Mouse (Mus musculus): Measurements from ENCODE around the gene Tspan14. TPM values are rescaled to one million over a fixed set of nuclear protein-coding genes. Genes with fewer than 3 reads are reported as not detected.

The Tspan14 gene
- 10 to 100 TPM; 11.5 to 12.1 TPM for total RNA-seq (2021)
- long read RNA-seq, experiment 1, transcript Tspan14-201 (9 exons, 2,475 nt): major isoform, 6 of 8 reads
- long read RNA-seq, experiment 1, partial matches to known transcripts: 1 of 8 reads
- long read RNA-seq, experiment 1, other reads (novel, unspliced or antisense): 1 of 8 reads
- long read RNA-seq, experiment 2, transcript Tspan14-201 (9 exons, 2,475 nt): major isoform, 6 of 8 reads
- long read RNA-seq, experiment 2, partial matches to known transcripts: 1 of 8 reads
- long read RNA-seq, experiment 2, other reads (novel, unspliced or antisense): 1 of 8 reads

GRCm38 (mm10) chr14:40966392-40966861, at the start of gene Tspan14:
Gene Tspan14 (minus strand): TSS chr14:40966807.
- intact Hi-C loops (cut with DNase I): no loop called here
- DNase-seq: peak in 1 of 2 experiments; percentile 43

GRCm38 (mm10) chr14:41014701-41015240, 48.2 kb upstream of the Tspan14 start:
- DNase-seq: no peak
- intact Hi-C loops (cut with DNase I): no loop called here

DNA sequence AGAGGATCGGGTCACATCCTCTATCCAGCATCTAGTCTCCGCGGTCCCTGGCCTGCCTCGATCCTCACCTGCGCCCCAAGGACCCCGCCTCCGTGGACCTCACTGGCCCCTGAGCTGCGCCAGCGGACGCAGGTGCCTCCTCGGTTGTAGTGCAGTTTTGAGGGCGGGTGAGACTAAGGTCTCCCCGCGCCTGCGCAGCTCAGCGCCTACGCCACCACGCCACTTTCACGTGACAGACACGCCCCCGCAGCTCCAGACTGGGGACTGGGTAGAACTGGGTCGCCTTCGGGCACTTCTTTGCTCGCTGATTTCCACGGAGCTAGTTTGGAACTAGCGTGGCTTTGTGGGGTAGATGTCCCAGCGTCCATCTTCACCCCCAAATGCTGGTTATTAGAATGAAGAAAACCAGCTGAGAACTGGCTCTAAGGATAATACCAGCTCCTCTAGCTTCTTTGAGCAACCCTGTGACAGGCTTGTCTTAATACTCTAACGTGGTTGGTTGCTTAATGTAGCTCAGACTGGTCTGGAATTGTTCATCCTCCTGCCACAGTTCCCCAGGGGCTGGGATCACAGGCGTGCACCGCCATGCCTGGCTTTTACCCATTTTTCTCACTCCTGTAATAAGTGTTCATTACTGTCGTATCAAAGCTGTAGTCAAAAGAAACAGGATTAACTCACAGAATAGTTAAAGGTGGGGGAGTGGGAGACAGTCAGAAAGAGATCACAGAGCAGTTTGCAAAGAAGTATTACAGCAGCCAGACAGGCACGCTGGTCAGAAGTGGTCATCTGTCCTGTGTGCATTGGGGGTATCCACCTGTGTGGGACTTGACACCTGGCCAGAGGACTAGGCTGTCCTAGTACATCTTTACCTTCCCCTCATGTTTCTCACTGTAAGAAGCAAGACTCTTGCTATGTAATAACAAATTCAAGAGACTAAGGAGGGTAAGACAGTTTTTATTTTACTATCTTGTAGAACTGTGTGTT, 47.3 kb upstream of the Tspan14 start, which contains the start of gene Fam213a:
Gene Fam213a (minus strand): TSS at position 159 of the 984 bp plus-strand sequence.
- DNase-seq: peak; percentile 72 to 75
- intact Hi-C loops (cut with DNase I): no loop called here

GRCm38 (mm10) chr14:41013143-41013542, 46.5 kb upstream of the Tspan14 start:
- intact Hi-C loops (cut with DNase I): no loop called here
- DNase-seq: no peak

- intact Hi-C loops (cut with DNase I): no loop called here
- DNase-seq: no peak
Observed at GRCm38 (mm10) chr14:41011916-41012315, 45.3 kb upstream of the Tspan14 start.

- intact Hi-C loops (cut with DNase I): no loop called here
- no peak for DNase-seq
Observed at GRCm38 (mm10) chr14:41008138-41008537, 41.5 kb upstream of the Tspan14 start.

DNA sequence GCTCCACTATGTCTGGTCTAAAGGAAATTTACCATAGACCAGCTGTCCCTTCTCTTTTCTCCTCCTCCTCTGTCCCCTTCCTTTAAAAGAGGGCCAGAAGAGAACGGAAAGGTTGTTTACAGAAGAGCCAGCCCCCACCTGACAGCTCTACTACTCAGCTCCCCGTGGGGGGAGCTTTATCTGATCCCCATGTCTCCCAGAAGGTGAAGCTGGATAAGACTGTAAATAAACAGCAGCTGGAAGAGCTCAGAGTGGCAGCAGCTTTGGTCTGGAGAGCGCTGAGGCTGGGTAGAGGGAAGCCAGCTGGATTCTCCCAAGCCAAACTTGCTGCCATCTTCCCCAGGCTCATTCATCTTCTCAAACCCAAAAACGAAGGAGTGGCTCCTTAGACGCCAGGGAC, 41.0 kb upstream of the Tspan14 start:
- DNase-seq: no peak
- intact Hi-C loops (cut with DNase I): no loop called here

DNA sequence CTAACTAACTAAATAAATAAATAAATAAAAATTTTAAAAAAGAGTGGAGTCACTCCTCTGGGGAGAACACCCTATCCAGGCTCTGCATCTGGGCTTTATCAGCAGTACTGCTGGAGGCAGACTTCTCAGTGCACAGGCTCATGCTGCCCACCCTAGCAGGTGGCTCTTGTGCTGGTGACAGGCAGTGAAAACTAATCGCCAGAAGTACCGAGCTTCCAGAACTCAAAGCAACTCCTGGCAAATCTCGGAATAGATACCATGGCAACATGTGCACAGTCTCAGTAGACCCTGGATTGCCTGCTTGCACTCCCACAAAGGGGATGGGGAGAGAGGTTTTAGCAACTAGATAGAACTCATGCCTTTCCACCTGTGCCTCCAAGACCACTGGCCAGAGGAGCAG, 40.3 kb upstream of the Tspan14 start:
- no peak for DNase-seq
- intact Hi-C loops (cut with DNase I): no loop called here

DNA sequence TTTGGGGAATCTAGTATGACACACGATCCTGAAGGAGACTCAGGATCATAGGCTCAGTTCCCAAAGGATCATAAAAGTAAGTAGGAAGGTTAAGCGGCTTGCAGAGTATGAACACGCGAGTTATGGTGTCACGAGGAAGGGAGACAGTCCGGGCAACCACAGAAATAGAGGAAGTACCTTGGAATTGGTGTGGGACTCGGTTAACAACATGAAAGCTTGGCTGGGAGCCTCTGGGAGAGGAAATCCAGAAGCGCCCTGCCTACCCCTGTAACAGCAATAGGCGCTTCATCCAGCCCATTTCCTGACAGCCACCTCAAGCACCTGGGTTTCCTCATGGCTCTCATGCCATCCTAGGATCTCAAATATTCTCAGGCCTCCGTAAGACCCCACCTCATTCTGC, 39.7 kb upstream of the Tspan14 start:
- no peak for DNase-seq
- intact Hi-C loops (cut with DNase I): no loop called here

DNA sequence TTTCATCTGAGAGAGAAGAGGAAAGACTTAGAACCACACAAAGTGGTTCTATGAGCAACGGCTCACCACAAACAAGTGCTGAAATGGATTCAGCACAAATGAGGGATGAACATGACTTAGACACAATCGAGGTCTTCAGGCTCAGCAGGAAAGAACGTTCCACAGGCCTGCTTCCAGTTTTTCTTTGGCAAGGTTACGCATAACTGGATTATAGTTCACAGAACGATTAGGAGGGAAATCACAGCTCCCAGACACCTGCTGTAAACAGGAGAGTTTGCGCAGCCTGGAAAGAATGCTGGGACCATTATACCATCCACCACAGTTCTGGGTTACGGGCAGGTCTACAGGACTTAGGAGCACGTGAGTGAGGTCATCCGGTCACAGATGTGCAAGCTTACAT, 39.1 kb upstream of the Tspan14 start:
- no peak for DNase-seq
- intact Hi-C loops (cut with DNase I): no loop called here

GRCm38 (mm10) chr14:41004201-41005141, 37.9 kb upstream of the Tspan14 start:
- peak; percentile 32 to 37 for DNase-seq
- intact Hi-C loops (cut with DNase I): no loop called here

GRCm38 (mm10) chr14:41001576-41001975, 35.0 kb upstream of the Tspan14 start:
- no peak for DNase-seq
- intact Hi-C loops (cut with DNase I): no loop called here

DNA sequence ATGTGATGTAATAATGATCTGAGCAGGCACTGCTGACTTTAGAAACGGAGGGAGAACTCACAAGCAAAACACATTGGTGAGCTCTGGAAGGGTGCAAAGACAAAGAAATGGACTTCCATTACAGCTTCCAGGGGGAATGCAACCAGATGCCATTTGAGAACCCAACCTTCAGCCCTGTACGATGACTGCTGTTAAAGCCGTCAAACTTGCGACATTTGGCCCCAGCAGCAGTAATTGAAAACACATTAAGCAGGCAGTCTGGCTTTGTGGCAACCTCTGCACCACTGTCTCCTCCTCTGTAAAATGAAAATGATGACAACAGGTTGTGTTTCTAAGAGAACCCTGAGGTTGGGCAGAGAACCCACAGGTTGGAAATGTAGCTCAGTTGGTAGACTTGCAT, 34.2 kb upstream of the Tspan14 start:
- intact Hi-C loops (cut with DNase I): no loop called here
- DNase-seq: no peak

- intact Hi-C loops (cut with DNase I): no loop called here
- DNase-seq: no peak
Observed at GRCm38 (mm10) chr14:40999904-41000645, 33.5 kb upstream of the Tspan14 start.

- no peak for DNase-seq
- intact Hi-C loops (cut with DNase I): no loop called here
Observed at GRCm38 (mm10) chr14:40996171-40996570, 29.6 kb upstream of the Tspan14 start.

- no peak for DNase-seq
- intact Hi-C loops (cut with DNase I): no loop called here
Observed at GRCm38 (mm10) chr14:40992464-40992863, 25.9 kb upstream of the Tspan14 start.

DNA sequence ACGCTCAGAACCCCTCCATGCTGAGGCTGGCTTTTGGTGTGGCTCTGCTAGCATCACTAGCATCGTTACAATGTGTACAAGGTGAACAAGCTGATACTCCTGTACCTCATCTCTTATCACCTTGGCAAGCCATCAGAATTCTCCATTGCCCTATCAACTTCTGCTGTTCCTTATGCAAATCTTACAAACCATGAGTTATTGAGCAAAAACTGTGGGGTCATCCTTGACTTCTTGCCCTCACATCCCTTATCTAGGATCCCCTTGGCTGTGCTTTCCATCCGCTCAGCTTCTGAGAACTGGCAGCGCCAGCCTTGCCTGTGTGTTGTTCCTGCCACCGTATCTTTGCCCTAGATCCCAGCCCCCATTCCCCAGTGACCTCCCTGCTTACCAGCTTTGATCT, 22.2 kb upstream of the Tspan14 start:
- DNase-seq: no peak
- intact Hi-C loops (cut with DNase I): no loop called here

GRCm38 (mm10) chr14:40987184-40987583, 20.6 kb upstream of the Tspan14 start:
- no peak for DNase-seq
- intact Hi-C loops (cut with DNase I): no loop called here

DNA sequence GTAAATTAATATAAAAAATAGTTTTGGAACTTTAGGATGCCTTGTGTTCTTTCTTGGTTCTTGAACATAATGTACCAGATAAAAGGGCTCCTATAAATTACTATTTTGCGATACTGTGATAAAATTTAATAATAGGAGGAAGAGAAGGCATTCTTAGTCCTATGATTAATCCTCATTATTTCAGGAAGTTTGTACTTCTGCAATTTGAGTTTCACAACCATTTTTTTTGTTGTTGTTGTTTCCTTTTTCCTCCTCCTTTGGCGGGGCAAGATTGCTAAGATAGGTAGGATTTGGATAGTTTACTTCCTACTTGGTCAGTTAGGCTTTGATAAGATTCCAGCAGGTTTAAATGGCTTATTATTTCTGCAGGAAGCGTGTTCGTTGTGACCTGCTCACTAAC, 19.0 kb upstream of the Tspan14 start:
- no peak for DNase-seq
- intact Hi-C loops (cut with DNase I): no loop called here
